Mouse (Mus musculus) heart, adult 2 months (tissue): ENCODE measurements at regions not wholly inside any gene's neighbourhood (a gene's known extent, or its start where the extent isn't known, plus 50 kb on each side); places are given as distances from the start of the nearest gene placed in this dataset.
"Not testable (repeated sequence)": the region's sequence is repeated elsewhere in the genome, so short reads cannot be mapped to it uniquely, and the experiment has no call there.

Experiments used
- DNase-seq, 2 experiments: peaks; one replicate each; pipeline ENCODE4 v3.0.0; 2021
- H3K27ac ChIP-seq: fragments of 200-600 bp; 2 replicates; pipeline ENCODE4 v1.8.1; 2022
- H3K27me3 ChIP-seq: fragments of 200-500 bp; 2 replicates; pipeline ENCODE4 v1.6.1; 2012; ENCODE audit warnings: mild to moderate bottlenecking, low read length, inconsistent platforms, mixed read lengths; ENCODE audit not compliant: control insufficient read depth, insufficient read depth
- H3K36me3 ChIP-seq: fragments of 200-500 bp; 2 replicates; pipeline ENCODE4 v1.6.1; 2012; ENCODE audit warnings: low read length, inconsistent platforms; ENCODE audit not compliant: control insufficient read depth, insufficient read depth
- H3K4me1 ChIP-seq: fragments of 200-500 bp; 2 replicates; pipeline ENCODE4 v1.6.1; 2011; ENCODE audit warnings: low read length; ENCODE audit not compliant: control insufficient read depth, insufficient read depth
- H3K4me3 ChIP-seq: fragments of 200-600 bp; 2 replicates; pipeline ENCODE4 v1.8.1; 2022
- H3K79me2 ChIP-seq: fragments of 200-500 bp; replicated peaks from 2 replicates; pipeline ENCODE4 v1.6.1; 2012; ENCODE audit warnings: mild to moderate bottlenecking, inconsistent platforms, low read length, moderate library complexity, mixed read lengths; ENCODE audit not compliant: control insufficient read depth, insufficient read depth
- H3K9ac ChIP-seq: fragments of 200-500 bp; 2 replicates; pipeline ENCODE4 v1.6.1; 2012; ENCODE audit warnings: low read depth, mild to moderate bottlenecking, control low read depth, inconsistent platforms, low read length, mixed read lengths
- CTCF ChIP-seq: fragments of 200-600 bp; IDR thresholded peaks from 2 replicates; pipeline ENCODE4 v1.8.1; 2022; ENCODE audit warnings: antibody characterized with exemption, mild to moderate bottlenecking, moderate library complexity
- EP300 ChIP-seq: fragments of 200-500 bp; IDR thresholded peaks from 2 replicates; pipeline ENCODE4 v1.6.1; 2011; ENCODE audit warnings: low read depth, low read length, control low read depth; ENCODE audit not compliant: insufficient read depth
- POLR2A ChIP-seq: fragments of 200-500 bp; IDR thresholded peaks from 2 replicates; pipeline ENCODE4 v1.6.1; 2011; ENCODE audit warnings: mild to moderate bottlenecking, low read depth, low read length, control low read depth; ENCODE audit not compliant: insufficient read depth
- WGBS: fragments of 180-500 bp; shearing (Covaris S2); methylation state at CpG from one replicate; pipeline ENCODE4 v1.1.7; 2018; 5-methylcytosine and 5-hydroxymethylcytosine counted together
- intact Hi-C: fragments of 180-260 bp; cut with DNase I; formaldehyde crosslinking; loops from one replicate; pipeline ENCODE4 v1.15.1; 2025

- WGBS = 19% methylated on average over 2 of the region's 2 CpGs
- H3K79me2 ChIP-seq = no peaks in the 10 kb centered on the region
These were observed 159.1 kb upstream of the Gm10306 start for GRCm38 (mm10) chr4:94397284-94397683.

GRCm38 (mm10) chr4:94406922-94407321, 149.4 kb upstream of the Gm10306 start:
- no peak for DNase-seq
- no peaks in the 10 kb centered on the region for H3K36me3 ChIP-seq
- no peak overlapping the region for H3K27ac ChIP-seq
- intact Hi-C loops = no loop called here
- H3K4me1 ChIP-seq = no peaks in the 10 kb centered on the region
- H3K9ac ChIP-seq = no peak overlapping the region
- WGBS = 76% methylated on average over 1 of the region's 1 CpGs
- no peak overlapping the region for H3K4me3 ChIP-seq
- no peaks in the 10 kb centered on the region for H3K27me3 ChIP-seq
- no peaks in the 10 kb centered on the region for H3K79me2 ChIP-seq
- TF ChIP-seq EP300 (no peak), POLR2A (no peak), CTCF (no peak)

More at GRCm38 (mm10) chr4:94397284-94397683, 159.1 kb upstream of the Gm10306 start:
- no peak overlapping the region for H3K9ac ChIP-seq
- DNase-seq = no peak
- H3K36me3 ChIP-seq = no peaks in the 10 kb centered on the region
- intact Hi-C loops = no loop called here
- H3K27me3 ChIP-seq = no peaks in the 10 kb centered on the region
- no peak overlapping the region for H3K27ac ChIP-seq
- no peak overlapping the region for H3K4me3 ChIP-seq
- TF ChIP-seq CTCF = no peak
- no peak for TF ChIP-seq EP300
- TF ChIP-seq POLR2A = no peak
- no peaks in the 10 kb centered on the region for H3K4me1 ChIP-seq

- DNase-seq = no peak
- no peak for TF ChIP-seq POLR2A
- H3K4me1 ChIP-seq = no peaks in the 10 kb centered on the region
- H3K36me3 ChIP-seq = no peaks in the 10 kb centered on the region
- H3K27me3 ChIP-seq = no peaks in the 10 kb centered on the region
- WGBS = 77% methylated on average over 4 of the region's 4 CpGs
- intact Hi-C loops = no loop called here
- H3K79me2 ChIP-seq = no peaks in the 10 kb centered on the region
- no peak overlapping the region for H3K9ac ChIP-seq
- no peak overlapping the region for H3K27ac ChIP-seq
- H3K4me3 ChIP-seq = no peak overlapping the region
These were observed 148.8 kb upstream of the Gm10306 start for GRCm38 (mm10) chr4:94407503-94407902.

- Histone ChIP-seq H3K9ac (no peak overlapping the region), H3K79me2 (no peaks in the 10 kb centered on the region), H3K27ac (no peak overlapping the region), H3K36me3 (no peaks in the 10 kb centered on the region), H3K27me3 (no peaks in the 10 kb centered on the region), H3K4me1 (no peaks in the 10 kb centered on the region), H3K4me3 (no peak overlapping the region)
- intact Hi-C loops = no loop called here
- WGBS = 69% methylated on average over 2 of the region's 2 CpGs
- TF ChIP-seq POLR2A (no peak), CTCF (no peak), EP300 (no peak)
- no peak for DNase-seq
These were observed 143.7 kb upstream of the Gm10306 start for GRCm38 (mm10) chr4:94412661-94413060.

GRCm38 (mm10) chr4:94425525-94425924, 130.8 kb upstream of the Gm10306 start:
- H3K79me2 ChIP-seq, intact Hi-C loops, H3K9ac ChIP-seq, H3K27me3 ChIP-seq, DNase-seq, H3K27ac ChIP-seq, H3K4me1 ChIP-seq, H3K4me3 ChIP-seq, H3K36me3 ChIP-seq: not testable (repeated sequence)
- WGBS = 40% methylated on average over 10 of the region's 10 CpGs

GRCm38 (mm10) chr4:94427581-94427980, 128.8 kb upstream of the Gm10306 start:
- no peak overlapping the region for H3K4me3 ChIP-seq
- H3K36me3 ChIP-seq = no peaks in the 10 kb centered on the region
- H3K27me3 ChIP-seq = no peaks in the 10 kb centered on the region
- no peak overlapping the region for H3K27ac ChIP-seq
- WGBS = 87% methylated on average over 5 of the region's 5 CpGs
- TF ChIP-seq EP300 (no peak), POLR2A (no peak), CTCF (no peak)
- no peaks in the 10 kb centered on the region for H3K79me2 ChIP-seq
- H3K9ac ChIP-seq = no peak overlapping the region
- intact Hi-C loops = no loop called here
- no peaks in the 10 kb centered on the region for H3K4me1 ChIP-seq
- no peak for DNase-seq

- 71% methylated on average over 3 of the region's 3 CpGs for WGBS
- TF ChIP-seq CTCF = no peak
- no peak for TF ChIP-seq EP300
- TF ChIP-seq POLR2A = no peak
- H3K79me2 ChIP-seq = no peaks in the 10 kb centered on the region
- intact Hi-C loops = no loop called here
- H3K4me3 ChIP-seq = no peak overlapping the region
- no peak for DNase-seq
- no peaks in the 10 kb centered on the region for H3K36me3 ChIP-seq
- H3K27me3 ChIP-seq = no peaks in the 10 kb centered on the region
- H3K9ac ChIP-seq = no peak overlapping the region
- no peaks in the 10 kb centered on the region for H3K4me1 ChIP-seq
- no peak overlapping the region for H3K27ac ChIP-seq
These were observed 124.3 kb upstream of the Gm10306 start for GRCm38 (mm10) chr4:94432005-94432404.
